Mouse (Mus musculus) layer of hippocampus, postnatal 10 days (tissue): ENCODE data around the gene Sp1. TPM values are rescaled to one million over a fixed set of nuclear protein-coding genes. Genes with fewer than 3 reads are reported as not detected.

Experiments used
- DNase-seq, 2 experiments: peaks; one replicate each; pipeline ENCODE4 v3.0.0; 2021; ENCODE audit warnings: low spot score in 2 of 2
- total RNA-seq, 2 experiments: library from RNA; stranded (reverse); gene quantifications; 2 replicates each; pipeline ENCODE4 v1.2.3; 2021

Sp1 gene
- total RNA-seq, 2 experiments from 2014 or later = 26.2 to 27.6 TPM

GRCm38 (mm10) chr15:102399229-102400221 is 6.4 kb upstream of the Sp1 start:
- peak; percentile 63 to 72 for DNase-seq

GRCm38 (mm10) chr15:102400476-102401045 is 5.4 kb upstream of the Sp1 start:
- no peak for DNase-seq

GRCm38 (mm10) chr15:102401278-102401677 is 4.7 kb upstream of the Sp1 start:
- DNase-seq = no peak

GRCm38 (mm10) chr15:102402210-102402609 is 3.7 kb upstream of the Sp1 start:
- no peak for DNase-seq

- peak in 1 of 2 experiments; percentile 12 for DNase-seq
Measured at GRCm38 (mm10) chr15:102404608-102405488, 1.1 kb upstream of the Sp1 start.

- peak; percentile 59 to 81 for DNase-seq
Measured at GRCm38 (mm10) chr15:102406196-102406911, 411 bp downstream of the Sp1 start.

- DNase-seq = no peak
Measured at GRCm38 (mm10) chr15:102406912-102407580, 1.1 kb downstream of the Sp1 start.

GRCm38 (mm10) chr15:102407681-102408557 is 2.0 kb downstream of the Sp1 start:
- DNase-seq = peak in 1 of 2 experiments; percentile 13

- DNase-seq = peak in 1 of 2 experiments; percentile 16
Measured at GRCm38 (mm10) chr15:102408558-102409130, 2.7 kb downstream of the Sp1 start.

- DNase-seq = no peak
Measured at GRCm38 (mm10) chr15:102409286-102409685, 3.3 kb downstream of the Sp1 start.

- no peak for DNase-seq
Measured at GRCm38 (mm10) chr15:102411077-102411476, 5.1 kb downstream of the Sp1 start.

GRCm38 (mm10) chr15:102413687-102414086 is 7.7 kb downstream of the Sp1 start:
- DNase-seq = no peak

GRCm38 (mm10) chr15:102417524-102417923 is 11.6 kb downstream of the Sp1 start:
- DNase-seq = no peak

- DNase-seq = no peak
Measured at GRCm38 (mm10) chr15:102420986-102421385, 15.0 kb downstream of the Sp1 start.

- peak in 1 of 2 experiments; percentile 48 for DNase-seq
Measured at GRCm38 (mm10) chr15:102421437-102421836, 15.5 kb downstream of the Sp1 start.

GRCm38 (mm10) chr15:102423602-102424240 is 17.8 kb downstream of the Sp1 start:
- DNase-seq = no peak

GRCm38 (mm10) chr15:102424657-102425056 is 18.7 kb downstream of the Sp1 start:
- no peak for DNase-seq

GRCm38 (mm10) chr15:102426963-102427362 is 21.0 kb downstream of the Sp1 start:
- no peak for DNase-seq
